Mouse (Mus musculus): ENCODE measurements around the gene Ogfrl1. TPM values are rescaled to one million over a fixed set of nuclear protein-coding genes. Genes with fewer than 3 reads are reported as not detected.

Ogfrl1 gene
- polyA plus RNA-seq, 1 experiment, result 6.3 TPM

DNA sequence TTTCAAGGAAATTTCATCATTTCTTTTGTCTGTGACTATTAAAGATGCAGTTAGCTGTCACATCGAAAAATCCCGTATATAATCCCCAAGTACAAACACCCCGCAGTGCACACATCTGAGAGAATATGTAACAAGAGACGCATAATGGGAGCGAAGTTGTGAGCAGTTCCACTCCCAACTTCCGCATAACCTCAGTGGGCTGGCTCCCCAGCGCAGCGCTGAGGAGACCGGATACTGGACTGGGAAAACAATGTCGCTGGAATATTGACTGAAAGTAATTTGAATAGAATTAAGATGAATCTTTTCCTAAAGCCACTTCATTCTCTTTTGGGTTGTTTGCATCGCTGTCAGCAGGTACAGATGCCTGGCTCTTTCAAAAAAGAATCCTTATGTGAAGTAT lies 74.3 kb downstream of the Ogfrl1 start:
- Histone ChIP-seq H3K4me3 (ENCODE audit: insufficient read depth, low read depth, low read length) (no peak overlapping the region), H3K27ac (replicated peaks; ENCODE audit: low read depth, low read length) (no peak overlapping the region), H3K4me1 (ENCODE audit: control insufficient read depth, insufficient read depth, insufficient read length, low read length) (peaks cover 5% of the 10 kb centered on the region; the same call in 1 of the 2 replicates)

DNA sequence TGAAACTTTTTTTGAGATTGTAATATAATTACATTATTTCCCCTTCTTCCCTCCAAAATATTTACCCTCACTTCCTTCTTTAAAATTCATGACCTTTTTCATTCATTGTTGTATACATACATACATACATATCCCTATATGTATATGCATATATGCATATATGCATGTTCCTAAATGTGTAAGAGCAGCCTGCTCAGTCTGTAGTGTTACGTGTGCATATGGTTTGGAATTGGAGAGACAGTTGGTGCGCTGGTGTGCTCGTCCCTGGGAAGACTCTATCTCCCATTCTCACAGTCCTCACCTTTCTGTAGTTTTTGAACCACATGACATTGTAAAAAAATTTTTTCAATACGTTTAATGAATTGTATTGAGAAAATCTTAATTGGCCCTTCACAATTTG lies 75.4 kb downstream of the Ogfrl1 start:
- Histone ChIP-seq H3K4me3 (ENCODE audit: insufficient read depth, low read depth, low read length) (no peak overlapping the region), H3K4me1 (ENCODE audit: control insufficient read depth, insufficient read depth, insufficient read length, low read length) (peaks cover 5% of the 10 kb centered on the region; the same call in 1 of the 2 replicates), H3K27ac (replicated peaks; ENCODE audit: low read depth, low read length) (no peak overlapping the region)

DNA sequence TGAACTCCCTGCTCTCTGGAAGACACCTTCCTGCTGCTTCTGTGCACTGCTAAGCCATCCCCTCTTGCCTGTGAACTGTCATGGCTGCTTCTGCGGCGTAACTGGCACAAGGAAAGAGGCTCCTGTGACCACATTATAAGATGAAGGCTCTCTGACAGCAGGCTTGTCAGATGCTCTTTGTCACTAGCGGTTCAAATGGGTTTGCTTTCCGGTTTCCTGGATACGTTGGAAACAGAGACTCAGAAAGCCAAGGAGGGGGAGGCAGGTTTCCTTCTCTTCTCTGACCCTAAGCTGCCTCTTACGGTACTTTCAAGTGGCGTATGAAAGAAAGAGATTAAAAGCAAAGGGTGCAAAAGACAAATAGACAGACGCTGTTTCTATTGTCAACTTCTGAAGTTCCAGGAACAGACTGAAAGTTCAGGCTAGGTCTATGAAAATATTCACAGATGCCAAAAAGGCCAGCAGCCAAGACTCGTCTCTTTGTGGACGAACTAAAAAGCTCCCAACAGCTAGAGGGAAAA lies 76.2 kb downstream of the Ogfrl1 start:
- peaks cover 5% of the 10 kb centered on the region; the same call in 1 of the 2 replicates for H3K4me1 ChIP-seq (ENCODE audit: control insufficient read depth, insufficient read depth, insufficient read length, low read length)
- H3K27ac ChIP-seq (replicated peaks; ENCODE audit: low read depth, low read length), result no peak overlapping the region
- no peak overlapping the region for H3K4me3 ChIP-seq (ENCODE audit: insufficient read depth, low read depth, low read length)

DNA sequence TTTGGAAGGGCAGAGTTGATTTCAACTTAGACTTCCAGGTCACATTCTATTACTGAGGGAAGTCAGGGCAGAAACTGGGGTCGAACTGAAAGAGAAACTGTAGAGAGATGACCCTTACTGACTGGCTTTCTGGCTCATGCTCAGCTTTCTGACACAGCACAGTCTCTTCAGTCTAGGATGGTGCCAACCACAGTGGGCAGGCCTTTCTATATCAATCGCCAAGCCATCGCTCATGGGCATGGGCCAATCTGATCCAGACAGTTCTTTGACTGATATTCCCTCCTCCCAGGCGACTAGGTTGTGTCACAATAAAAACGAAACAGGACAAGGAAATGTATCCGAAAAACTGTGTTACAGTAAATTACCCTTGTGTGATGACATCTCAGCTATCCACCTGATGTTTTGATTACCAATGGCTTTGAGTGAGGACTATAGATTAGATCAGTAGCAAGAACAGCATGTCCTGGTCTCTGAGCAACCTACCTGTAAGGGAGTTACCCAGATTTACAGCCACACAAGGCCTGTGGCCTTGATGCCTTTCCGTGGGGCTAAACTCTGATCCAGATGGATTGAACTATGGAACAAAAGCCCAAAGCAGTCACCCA lies 76.9 kb downstream of the Ogfrl1 start:
- Histone ChIP-seq H3K27ac (replicated peaks; ENCODE audit: low read depth, low read length) (no peak overlapping the region), H3K4me3 (ENCODE audit: insufficient read depth, low read depth, low read length) (no peak overlapping the region), H3K4me1 (ENCODE audit: control insufficient read depth, insufficient read depth, insufficient read length, low read length) (peaks cover 5% of the 10 kb centered on the region; the same call in 1 of the 2 replicates)
